Mouse (Mus musculus): ENCODE results near the gene Inca1.

Inca1 gene

DNA sequence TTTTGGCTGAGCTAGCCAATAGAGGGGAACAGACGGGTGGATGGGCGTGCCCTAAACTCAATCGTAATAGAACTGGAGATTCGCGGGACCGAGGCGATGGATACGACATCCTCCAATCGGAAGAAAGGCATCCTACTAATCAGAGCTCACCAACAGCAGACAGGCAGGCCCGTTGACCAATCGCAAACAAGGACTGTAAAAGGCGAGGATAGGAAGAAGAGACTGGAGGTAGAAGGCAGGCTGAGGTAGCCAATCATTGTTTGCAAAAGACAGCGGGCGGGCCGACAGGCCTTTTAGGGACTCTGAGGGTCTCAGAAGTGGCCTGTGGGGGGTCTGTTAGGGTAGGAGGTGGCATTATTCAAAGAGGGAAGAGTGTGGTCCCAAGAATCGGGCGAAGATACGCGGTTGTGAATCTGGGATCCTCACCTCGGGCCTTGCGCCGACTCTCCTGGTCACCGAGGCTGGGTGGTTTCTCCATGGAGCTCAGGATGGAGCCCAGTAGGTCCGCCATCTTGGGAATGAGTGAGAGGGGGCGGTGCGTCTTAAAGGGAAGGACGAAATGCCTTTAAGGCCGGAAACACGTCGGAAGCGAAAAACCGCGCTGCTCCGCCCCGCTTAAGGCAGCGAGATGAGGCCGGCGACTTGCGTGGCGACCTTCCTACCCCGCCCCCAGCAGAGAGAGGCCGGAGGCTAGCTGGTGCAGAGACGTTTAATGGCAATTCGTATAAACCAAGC, 31.0 kb downstream of the Inca1 start, which contains the start of gene Spag7:
Spag7 (minus strand) TSS at position 646 of the 735 bp plus-strand sequence.
- peak; percentile 95 for DNase-seq

GRCm38 (mm10) chr11:70668335-70668770, 31.6 kb downstream of the Inca1 start:
- DNase-seq = no peak

GRCm38 (mm10) chr11:70667271-70668150, 32.4 kb downstream of the Inca1 start:
- no peak for DNase-seq

DNA sequence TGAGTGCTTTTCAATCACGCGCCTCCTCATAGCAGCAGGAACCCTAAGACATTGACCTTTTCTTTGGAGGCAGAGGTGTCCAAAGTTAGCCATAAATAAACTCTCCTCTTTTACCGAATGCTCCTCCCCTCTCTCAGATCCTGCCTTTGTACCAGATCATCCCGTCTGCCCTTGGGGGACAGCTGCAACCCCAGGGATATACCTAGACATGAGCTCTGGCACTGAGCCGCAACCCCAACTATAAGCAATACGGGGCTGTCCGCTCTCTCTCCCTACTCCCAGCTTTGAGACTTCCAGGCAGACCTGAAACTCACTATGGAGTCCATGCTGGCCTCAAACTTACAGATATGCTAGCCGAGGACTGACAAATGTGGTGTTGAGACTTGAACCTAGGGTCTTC, 33.3 kb downstream of the Inca1 start:
- DNase-seq = no peak

- DNase-seq = no peak
Measured at GRCm38 (mm10) chr11:70664741-70665140, 35.2 kb downstream of the Inca1 start.

GRCm38 (mm10) chr11:70663957-70664356, 36.0 kb downstream of the Inca1 start:
- DNase-seq = no peak

DNA sequence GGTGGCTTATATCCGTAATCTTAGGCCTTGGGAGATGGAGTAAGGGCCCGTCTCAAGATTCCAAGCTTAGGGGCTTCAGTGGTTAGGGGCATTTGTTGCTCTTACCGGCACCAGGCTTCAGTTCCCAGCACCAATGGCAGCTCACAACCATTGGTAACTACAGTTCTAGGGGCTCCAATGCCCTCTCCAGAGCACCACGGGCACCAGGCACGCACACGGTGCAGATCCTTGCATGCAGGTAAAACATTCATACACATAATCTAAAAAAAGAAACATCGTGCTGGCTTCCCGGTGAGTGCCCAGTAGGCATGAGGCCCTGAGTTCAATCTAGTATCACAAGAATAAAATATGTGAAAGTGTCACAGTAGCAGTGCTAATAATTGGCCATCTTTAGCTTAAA, 36.9 kb downstream of the Inca1 start:
- no peak for DNase-seq

- DNase-seq = no peak
Measured at GRCm38 (mm10) chr11:70660571-70660970, 39.4 kb downstream of the Inca1 start.

DNA sequence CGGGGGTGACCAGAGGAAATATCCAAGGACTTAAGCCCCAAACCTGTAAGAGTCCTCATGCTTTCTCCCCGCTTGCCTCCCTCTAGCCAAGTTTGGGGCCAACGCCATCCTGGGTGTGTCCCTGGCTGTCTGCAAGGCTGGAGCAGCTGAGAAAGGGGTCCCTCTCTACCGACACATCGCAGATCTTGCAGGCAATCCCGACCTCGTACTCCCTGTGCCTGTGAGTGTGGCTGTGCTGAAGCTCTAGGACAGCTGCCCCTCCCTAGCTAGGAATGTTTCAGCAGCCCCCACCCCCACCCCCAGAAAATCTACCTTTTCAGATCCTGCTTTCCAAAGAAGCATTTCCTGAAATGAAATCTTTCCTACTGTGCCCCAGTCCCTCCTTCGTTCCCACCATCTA, 41.0 kb downstream of the Inca1 start:
- no peak for DNase-seq

DNA sequence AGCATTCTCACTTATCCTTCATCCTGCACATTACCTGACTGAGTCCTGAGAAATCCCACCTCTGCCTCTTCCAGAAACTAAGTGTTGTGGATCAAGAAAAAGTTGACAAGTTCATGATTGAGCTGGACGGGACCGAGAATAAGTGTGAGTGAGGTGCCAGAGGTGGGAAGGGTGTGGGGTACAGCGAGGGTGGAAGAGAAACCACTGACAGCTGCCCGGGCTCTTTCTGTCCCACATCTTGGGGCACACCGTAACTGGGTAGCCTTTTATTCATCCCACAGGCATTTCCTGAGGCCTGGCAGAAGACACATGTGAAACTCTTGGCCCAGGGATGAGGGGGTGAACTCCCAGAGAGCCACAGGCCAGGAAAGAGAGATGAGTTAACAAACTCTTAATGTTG, 41.4 kb downstream of the Inca1 start:
- no peak for DNase-seq

DNA sequence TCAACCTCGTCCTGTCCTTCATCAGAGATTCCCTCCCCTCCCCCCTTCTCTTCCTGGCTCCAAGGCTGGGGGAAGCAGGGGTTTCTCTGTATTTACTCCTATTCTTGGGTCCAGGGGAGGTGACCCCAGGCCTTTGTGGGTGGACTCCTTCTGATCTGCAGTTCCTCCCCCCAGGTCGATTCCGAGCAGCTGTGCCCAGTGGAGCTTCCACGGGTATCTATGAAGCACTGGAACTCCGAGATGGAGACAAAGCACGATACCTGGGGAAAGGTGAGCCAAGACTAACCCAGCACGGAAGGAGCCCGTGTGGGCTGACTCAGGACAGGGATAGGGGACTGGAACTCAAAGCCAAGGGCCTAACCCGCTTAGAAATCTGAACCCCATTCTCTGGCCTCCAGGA, 42.0 kb downstream of the Inca1 start:
- DNase-seq = no peak

GRCm38 (mm10) chr11:70657573-70657972, 42.4 kb downstream of the Inca1 start:
- DNase-seq = peak; percentile 47

- no peak for DNase-seq
Measured at GRCm38 (mm10) chr11:70656964-70657363, 43.0 kb downstream of the Inca1 start, which contains the start of gene Eno3. Gene Eno3, plus strand, starts transcription at chr11:70657202.

GRCm38 (mm10) chr11:70656456-70656927, 43.5 kb downstream of the Inca1 start:
- DNase-seq = peak; percentile 22

DNA sequence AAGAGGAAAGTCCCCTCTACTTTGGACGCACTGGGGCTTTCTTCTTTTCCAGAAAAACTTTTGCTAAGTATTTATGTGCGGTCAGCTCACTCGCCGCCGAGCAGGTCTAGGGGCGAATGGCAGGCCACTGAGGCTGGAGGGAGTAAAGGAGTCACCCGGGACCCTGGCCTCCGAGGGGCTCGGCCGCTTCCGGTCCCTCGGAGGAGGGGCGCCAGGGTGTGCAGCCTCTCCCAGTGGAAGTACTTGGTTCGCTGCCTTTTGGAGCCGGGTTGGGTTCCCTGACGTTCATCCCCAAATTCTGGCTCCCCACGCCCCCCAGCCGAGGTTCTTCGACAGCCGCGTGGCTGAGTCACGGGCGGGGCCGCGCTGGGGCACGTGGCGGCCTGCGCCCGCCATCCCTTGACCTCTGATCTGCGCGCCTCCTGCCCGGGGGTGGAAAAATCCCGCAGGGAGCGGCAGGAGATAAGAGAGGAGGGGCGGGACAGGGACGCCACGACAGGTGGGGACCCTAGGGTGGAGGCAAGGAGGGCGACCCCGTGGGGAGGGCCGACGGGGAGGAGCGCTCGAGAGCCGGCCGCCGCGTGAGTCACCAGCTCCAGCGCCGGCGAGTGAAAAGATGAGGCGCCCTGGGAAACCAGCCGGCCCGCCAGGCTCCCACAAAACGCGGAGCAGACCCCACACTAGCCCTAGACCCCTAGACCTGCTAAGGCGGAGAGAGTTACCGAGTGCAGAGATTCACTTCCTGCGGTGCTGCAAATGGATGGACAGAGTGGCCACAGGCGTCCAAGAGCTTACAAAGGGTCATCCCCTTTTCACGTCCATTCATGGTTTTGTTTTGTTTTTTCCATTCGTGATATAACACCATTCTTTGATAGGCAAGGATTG, 44.1 kb downstream of the Inca1 start:
- DNase-seq = peak; percentile 79

GRCm38 (mm10) chr11:70654923-70655570, 44.9 kb downstream of the Inca1 start:
- peak; percentile 84 for DNase-seq

DNA sequence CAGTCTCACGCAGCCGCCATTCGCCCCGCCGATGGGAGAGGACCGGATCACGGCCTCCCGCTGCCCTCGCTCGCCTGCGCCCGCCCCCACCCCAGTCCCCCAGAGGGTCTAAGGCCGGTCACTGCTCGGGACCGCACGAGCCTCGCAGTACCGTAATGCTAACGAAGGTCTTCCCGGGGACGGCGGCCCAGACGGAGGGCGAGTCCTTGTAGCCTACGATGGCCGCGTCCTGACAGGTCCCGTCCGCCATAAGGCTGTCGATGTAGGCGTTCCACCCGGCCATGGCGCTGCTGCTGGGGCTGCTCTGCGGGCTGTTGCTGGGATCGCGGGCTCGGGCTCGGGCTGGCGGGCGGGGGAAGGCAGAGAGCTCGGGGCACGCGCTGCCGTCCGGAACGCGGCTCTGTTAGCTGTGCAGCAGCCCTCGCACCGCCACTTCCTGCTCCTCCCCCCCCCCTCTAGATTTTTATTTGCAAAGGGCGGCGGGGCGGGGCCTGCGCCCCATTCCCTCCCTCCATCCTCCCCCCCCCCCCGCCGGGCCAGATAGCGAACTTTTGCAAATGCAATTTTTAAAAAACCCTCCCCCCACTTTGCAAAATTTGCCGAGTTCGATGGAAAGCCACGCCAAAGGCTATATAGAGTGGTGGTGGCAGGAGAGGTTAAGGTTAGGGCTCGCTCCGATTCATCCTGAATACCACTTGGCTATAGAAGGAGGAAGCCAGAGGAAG, 45.6 kb downstream of the Inca1 start, which contains the start of gene Pfn1:
Pfn1 (minus strand) TSS at position 447 of the 725 bp plus-strand sequence.
- DNase-seq = peak; percentile 83

DNA sequence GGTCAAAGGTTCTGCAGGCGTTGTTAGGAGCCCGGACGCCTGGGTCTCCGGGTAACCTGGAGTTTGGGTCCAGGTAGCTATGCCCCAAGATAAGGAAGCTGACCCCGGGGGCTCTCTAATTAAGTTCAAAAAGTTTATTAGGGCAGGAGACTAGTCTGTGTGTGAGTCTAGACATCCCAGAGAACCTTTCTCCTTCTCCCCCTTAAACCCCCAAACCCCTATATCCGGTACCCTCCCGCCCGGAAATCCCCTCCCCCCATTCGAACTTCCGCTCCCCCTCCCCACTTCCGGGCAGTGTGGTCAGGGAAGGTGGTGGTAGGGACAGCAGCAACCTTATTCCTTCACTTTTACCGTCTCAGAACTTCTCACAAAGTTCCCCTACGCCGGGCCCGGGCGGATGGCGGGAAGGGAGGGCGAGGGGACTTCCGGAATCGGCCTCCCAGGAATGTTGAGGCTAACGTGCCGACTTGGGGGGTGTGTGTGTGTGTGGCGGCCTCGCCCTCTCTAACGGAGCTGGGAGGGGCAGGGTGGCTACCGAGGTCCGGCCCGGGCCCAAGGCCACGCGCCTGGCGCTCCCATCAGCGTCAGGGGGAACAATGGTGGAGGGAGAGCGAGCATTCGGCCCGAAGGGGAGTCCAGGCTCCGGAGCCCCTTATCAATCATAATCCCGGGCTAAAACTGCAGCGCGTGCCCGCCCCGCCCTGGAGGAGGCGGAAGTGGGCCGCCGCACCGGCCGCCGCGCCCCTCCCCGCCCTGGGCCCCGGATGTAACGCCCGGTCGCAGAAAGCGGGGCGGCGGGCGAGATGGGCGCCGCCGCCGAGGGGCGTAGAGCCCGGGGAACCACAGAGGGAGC, 46.4 kb downstream of the Inca1 start:
- peak; percentile 86 for DNase-seq

DNA sequence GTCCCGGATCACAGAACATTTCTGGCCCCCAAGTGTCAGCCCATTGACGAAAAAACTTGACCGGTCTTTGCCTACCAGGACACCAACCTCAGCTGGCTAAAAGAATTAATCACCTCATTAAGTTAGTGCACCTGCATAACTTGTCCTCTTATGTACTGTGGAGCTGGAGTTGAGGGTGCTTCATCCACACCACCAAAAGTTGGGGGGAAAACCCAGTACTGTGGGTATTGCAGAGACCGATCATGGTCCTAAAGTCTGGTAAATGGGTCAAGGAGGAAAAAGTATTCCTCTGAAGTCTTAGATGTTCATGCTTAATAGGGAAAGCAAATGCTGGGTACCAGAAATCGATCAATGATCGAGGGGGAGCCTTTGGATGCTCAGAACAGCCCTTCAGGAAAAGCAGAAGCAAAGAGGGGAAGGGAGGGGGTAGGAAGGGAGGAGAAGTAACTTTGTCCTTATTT, 47.0 kb downstream of the Inca1 start:
- DNase-seq = no peak
